In the genomic region with DNA sequence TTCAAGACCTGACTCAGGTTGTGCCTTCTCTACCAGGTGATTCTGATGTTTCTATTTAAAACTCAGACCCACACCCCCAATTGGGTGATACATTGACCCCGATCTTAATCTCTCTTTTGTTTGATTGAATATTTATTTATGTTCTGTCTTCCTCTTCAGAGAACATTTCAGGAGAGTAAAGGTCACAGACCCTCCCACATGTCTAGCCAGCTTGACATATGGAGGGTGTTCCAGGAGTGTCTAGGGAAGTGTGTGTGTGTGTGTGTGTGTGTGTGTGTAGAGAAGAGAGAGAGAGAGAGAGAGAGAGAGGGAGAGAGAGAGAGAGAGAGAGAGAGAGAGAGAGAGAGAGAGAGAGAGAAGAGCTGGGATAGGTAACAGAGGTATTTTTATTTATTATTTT, we compare ENCODE assay signal across 29 mouse cellular contexts. TPM values are rescaled to one million over a fixed set of nuclear protein-coding genes. Genes with fewer than 3 reads are reported as not detected.
DNase-seq lines count a peak whose midpoint lies in the region; ATAC-seq and TF ChIP-seq lines count a peak whose summit lies in the region.
"Had no signal": no experiment of that assay in that cellular context is flagged by ENCODE, and none has a peak within 500 bp of the region (broad histone marks: within the 10 kb centered on the region; RNA-seq: fewer than 3 reads in every experiment).

No protein-coding gene starts in this region.

- H3K36me3 ChIP-seq in intestine, embryonic 14.5 days (ENCODE audit: control insufficient read depth, insufficient read depth, low read length): no peaks in the 10 kb centered on the region
- no peaks in the 10 kb centered on the region for H3K36me3 ChIP-seq in intestine, embryonic 15.5 days
- peaks cover 1% of the 10 kb centered on the region; the same call in 1 of the 2 replicates for H3K36me3 ChIP-seq in intestine, postnatal 0 days (ENCODE audit: control insufficient read depth, insufficient read depth)
- no peaks in the 10 kb centered on the region for H3K36me3 ChIP-seq in liver, postnatal 0 days (replicated peaks; ENCODE audit: insufficient read depth, low read length)
- H3K36me3 ChIP-seq: embryonic facial prominence, embryonic 13.5 days; embryonic facial prominence, embryonic 15.5 days; forebrain, embryonic 10.5 days; forebrain, embryonic 12.5 days had no signal

- H3K27ac ChIP-seq in intestine, embryonic 14.5 days (ENCODE audit: low read depth): peak overlapping the region; percentile 47; the same call in 1 of the 2 replicates
- peak overlapping the region; percentile 51 for H3K27ac ChIP-seq in intestine, embryonic 15.5 days
- peak overlapping the region; percentile 60; the same call in 1 of the 2 replicates for H3K27ac ChIP-seq in intestine, postnatal 0 days (ENCODE audit: low read depth, low read length)
- no peak overlapping the region for H3K27ac ChIP-seq in liver, postnatal 0 days (ENCODE audit: low read depth)
- H3K27ac ChIP-seq: embryonic facial prominence, embryonic 13.5 days; embryonic facial prominence, embryonic 15.5 days; forebrain, embryonic 10.5 days; forebrain, embryonic 12.5 days had no signal

- H3K4me3 ChIP-seq in intestine, embryonic 14.5 days (ENCODE audit: low read depth, low read length): no peak overlapping the region
- H3K4me3 ChIP-seq in intestine, embryonic 15.5 days (replicated peaks): no peak overlapping the region
- H3K4me3 ChIP-seq in intestine, postnatal 0 days (ENCODE audit: low read depth, low read length): no peak overlapping the region
- H3K4me3 ChIP-seq in liver, postnatal 0 days (ENCODE audit: low read depth, low read length): no peak overlapping the region
- H3K4me3 ChIP-seq: embryonic facial prominence, embryonic 13.5 days; embryonic facial prominence, embryonic 15.5 days; erythroblast, embryonic 14.5 days; forebrain, embryonic 10.5 days; forebrain, embryonic 12.5 days had no signal

- no peak for DNase-seq in intestine, embryonic 14.5 days (ENCODE audit: low spot score)
- DNase-seq in liver, postnatal 0 days: no peak
- DNase-seq in thymus, postnatal 4 days: no peak
- DNase-seq: adrenal gland, adult 2 months; adrenal gland, postnatal 10 days; adrenal gland, postnatal 25 days; cerebellum, adult 11 months; cerebellum, adult 18-20 months; cerebellum, adult 8-10 months; cerebellum, adult 9-11 months; cerebellum, postnatal 14 days; cerebellum, postnatal 36 days; embryo, embryonic 11 days had no signal

- H3K4me1 ChIP-seq in intestine, embryonic 14.5 days (replicated peaks; ENCODE audit: control insufficient read depth, insufficient read depth, low read length): 0 out of 2 replicates have a peak, but pooled peaks cover 8% of the 10 kb centered on the region
- H3K4me1 ChIP-seq in intestine, embryonic 15.5 days (replicated peaks): 0 out of 2 replicates have a peak, but pooled peaks cover 4% of the 10 kb centered on the region
- H3K4me1 ChIP-seq in intestine, postnatal 0 days (replicated peaks; ENCODE audit: control insufficient read depth, insufficient read depth, low read length): 0 out of 2 replicates have a peak, but pooled peaks cover 11% of the 10 kb centered on the region
- no peaks in the 10 kb centered on the region for H3K4me1 ChIP-seq in liver, postnatal 0 days (ENCODE audit: insufficient read depth)
- H3K4me1 ChIP-seq: embryonic facial prominence, embryonic 13.5 days; embryonic facial prominence, embryonic 15.5 days; forebrain, embryonic 10.5 days; forebrain, embryonic 12.5 days had no signal

- no peaks in the 10 kb centered on the region for H3K27me3 ChIP-seq in intestine, embryonic 14.5 days (replicated peaks; ENCODE audit: control insufficient read depth, insufficient read depth, low read length)
- no peaks in the 10 kb centered on the region for H3K27me3 ChIP-seq in intestine, embryonic 15.5 days (replicated peaks)
- H3K27me3 ChIP-seq in intestine, postnatal 0 days (replicated peaks; ENCODE audit: control insufficient read depth, insufficient read depth, low read length): no peaks in the 10 kb centered on the region
- H3K27me3 ChIP-seq in liver, postnatal 0 days (ENCODE audit: insufficient read depth, low read length): no peaks in the 10 kb centered on the region
- H3K27me3 ChIP-seq: embryonic facial prominence, embryonic 13.5 days; embryonic facial prominence, embryonic 15.5 days; forebrain, embryonic 12.5 days had no signal

- 27% methylated on average over 1 of the region's 1 CpGs for WGBS in intestine, embryonic 14.5 days
- WGBS in intestine, embryonic 15.5 days: 20% methylated on average over 1 of the region's 1 CpGs
- 14% methylated on average over 1 of the region's 1 CpGs for WGBS in intestine, postnatal 0 days
- 67% methylated on average over 1 of the region's 1 CpGs for WGBS in liver, postnatal 0 days (ENCODE audit: insufficient replicate concordance)

- peak; percentile 61 for ATAC-seq in intestine, embryonic 14.5 days (replicated peaks; ENCODE audit: low FRiP score, low TSS enrichment, low read depth)
- ATAC-seq in intestine, embryonic 15.5 days: peak; percentile 73
- ATAC-seq in intestine, postnatal 0 days: peak; percentile 37
- no peak for ATAC-seq in liver, postnatal 0 days
- ATAC-seq in megakaryocyte-erythroid progenitor cell, adult 5-6 weeks (replicated peaks; ENCODE audit: low FRiP score, low TSS enrichment, poor library complexity, severe bottlenecking): no peak
- ATAC-seq: forebrain, embryonic 14.5 days had no signal

- H3K9ac ChIP-seq in intestine, embryonic 14.5 days (ENCODE audit: low read length): no peak overlapping the region
- H3K9ac ChIP-seq in intestine, embryonic 15.5 days: no peak overlapping the region
- no peak overlapping the region for H3K9ac ChIP-seq in intestine, postnatal 0 days (ENCODE audit: low read depth, low read length)
- no peak overlapping the region for H3K9ac ChIP-seq in liver, postnatal 0 days (replicated peaks)
- H3K9ac ChIP-seq: embryonic facial prominence, embryonic 13.5 days; embryonic facial prominence, embryonic 15.5 days; forebrain, embryonic 12.5 days had no signal

- no peaks in the 10 kb centered on the region for H3K9me3 ChIP-seq in intestine, embryonic 14.5 days (ENCODE audit: control insufficient read depth, low read length)
- no peaks in the 10 kb centered on the region for H3K9me3 ChIP-seq in intestine, embryonic 15.5 days
- no peaks in the 10 kb centered on the region for H3K9me3 ChIP-seq in intestine, postnatal 0 days (ENCODE audit: control insufficient read depth)
- no peaks in the 10 kb centered on the region for H3K9me3 ChIP-seq in liver, postnatal 0 days (ENCODE audit: low read length)
- H3K9me3 ChIP-seq: embryonic facial prominence, embryonic 13.5 days; embryonic facial prominence, embryonic 15.5 days; forebrain, embryonic 10.5 days; forebrain, embryonic 12.5 days had no signal

- TF ChIP-seq EP300 in liver, postnatal 0 days (IDR thresholded peaks at IDR 0.05; ENCODE audit: low read depth): no peak

- H3K4me2 ChIP-seq in intestine, embryonic 14.5 days (ENCODE audit: low read length): no peak overlapping the region
- no peak overlapping the region; the same call in 1 of the 2 replicates for H3K4me2 ChIP-seq in intestine, embryonic 15.5 days (replicated peaks)
- H3K4me2 ChIP-seq in intestine, postnatal 0 days (replicated peaks; ENCODE audit: low read depth): peak overlapping the region; percentile 74; the same call in 1 of the 2 replicates
- H3K4me2 ChIP-seq in liver, postnatal 0 days (ENCODE audit: low read depth, low read length): no peak overlapping the region
- H3K4me2 ChIP-seq: embryonic facial prominence, embryonic 13.5 days; embryonic facial prominence, embryonic 15.5 days; forebrain, embryonic 12.5 days had no signal

- TF ChIP-seq CTCF in intestine, postnatal 0 days (IDR thresholded peaks at IDR 0.05; ENCODE audit: low read depth): no peak
- no peak for TF ChIP-seq CTCF in liver, postnatal 0 days (IDR thresholded peaks at IDR 0.05; ENCODE audit: low read depth)

RNA-seq across cellular contexts. Expression of gene Lypd8, which starts 1.2 kb away (rescaled TPM):
- polyA plus RNA-seq in intestine, embryonic 14.5 days (2014; fragmentation: Nextera tagmentation; extraction: Ambion mirVana): 274 and 403 TPM in 2 replicates
- 874 and 977 TPM in 2 replicates for polyA plus RNA-seq in intestine, embryonic 15.5 days (2015; fragmentation: Nextera tagmentation; extraction: Ambion mirVana)
- polyA plus RNA-seq in intestine, postnatal 0 days (2015; fragmentation: Nextera tagmentation; extraction: Ambion mirVana): 1,454 and 1,717 TPM in 2 replicates
- not detected in 2 replicates for polyA plus RNA-seq in liver, postnatal 0 days (2015; fragmentation: Nextera tagmentation; extraction: Ambion mirVana)
- total RNA-seq in megakaryocyte-erythroid progenitor cell, adult 5-6 weeks (2014; fragmentation: Nextera tagmentation): not detected in 2 replicates
- total RNA-seq in megakaryocyte-erythroid progenitor cell, adult 5-6 weeks (2017): not detected in 2 replicates
- total RNA-seq: adrenal gland, adult 2 months; adrenal gland, postnatal 10 days; adrenal gland, postnatal 25 days; adrenal gland, postnatal 4 days; common myeloid progenitor, adult 5-6 weeks; ES-E14 had no signal
- polyA plus RNA-seq: C2C12; embryonic facial prominence, embryonic 11.5 days; embryonic facial prominence, embryonic 13.5 days; erythroblast, embryonic 14.5 days; forebrain, embryonic 10.5 days; forebrain, embryonic 12.5 days had no signal

RNA-seq across cellular contexts. Expression of gene 1810065E05Rik, which starts 43.2 kb away (rescaled TPM):
- not detected in 2 replicates for polyA plus RNA-seq in intestine, embryonic 14.5 days (2014; fragmentation: Nextera tagmentation; extraction: Ambion mirVana)
- polyA plus RNA-seq in intestine, embryonic 15.5 days (2015; fragmentation: Nextera tagmentation; extraction: Ambion mirVana): 0.20 TPM in 1 of 2 replicates, not detected in the other
- polyA plus RNA-seq in intestine, postnatal 0 days (2015; fragmentation: Nextera tagmentation; extraction: Ambion mirVana): 0.77 and 4.8 TPM in 2 replicates
- not detected in 2 replicates for polyA plus RNA-seq in liver, postnatal 0 days (2015; fragmentation: Nextera tagmentation; extraction: Ambion mirVana)
- not detected in 2 replicates for total RNA-seq in megakaryocyte-erythroid progenitor cell, adult 5-6 weeks (2014; fragmentation: Nextera tagmentation)
- not detected in 2 replicates for total RNA-seq in megakaryocyte-erythroid progenitor cell, adult 5-6 weeks (2017)
- total RNA-seq: adrenal gland, adult 2 months; adrenal gland, postnatal 10 days; adrenal gland, postnatal 25 days; adrenal gland, postnatal 4 days; common myeloid progenitor, adult 5-6 weeks; ES-E14; MEL had no signal
- polyA plus RNA-seq: adrenal gland, adult 2 months; brain, embryonic 14.5 days; C2C12; embryonic facial prominence, embryonic 11.5 days; embryonic facial prominence, embryonic 13.5 days; embryonic facial prominence, embryonic 15.5 days; erythroblast, embryonic 14.5 days; forebrain, embryonic 10.5 days; forebrain, embryonic 12.5 days; forebrain, embryonic 14.5 days had no signal

RNA-seq across cellular contexts. Expression of gene Sh3bp5l, which starts 47.2 kb away (rescaled TPM):
- 27.5 and 28.9 TPM in 2 replicates for polyA plus RNA-seq in intestine, embryonic 14.5 days (2014; fragmentation: Nextera tagmentation; extraction: Ambion mirVana)
- polyA plus RNA-seq in intestine, embryonic 15.5 days (2015; fragmentation: Nextera tagmentation; extraction: Ambion mirVana): 28.5 and 28.6 TPM in 2 replicates
- 13.2 and 14.7 TPM in 2 replicates for polyA plus RNA-seq in intestine, postnatal 0 days (2015; fragmentation: Nextera tagmentation; extraction: Ambion mirVana)
- 10.5 and 11.0 TPM in 2 replicates for polyA plus RNA-seq in liver, postnatal 0 days (2015; fragmentation: Nextera tagmentation; extraction: Ambion mirVana)
- 12.8 and 13.8 TPM in 2 replicates for total RNA-seq in megakaryocyte-erythroid progenitor cell, adult 5-6 weeks (2014; fragmentation: Nextera tagmentation)
- total RNA-seq in megakaryocyte-erythroid progenitor cell, adult 5-6 weeks (2017): 10.4 and 20.9 TPM in 2 replicates

RNA-seq across cellular contexts. Expression of gene Zfp672, which starts 47.5 kb away (rescaled TPM):
- polyA plus RNA-seq in intestine, embryonic 14.5 days (2014; fragmentation: Nextera tagmentation; extraction: Ambion mirVana): 45.9 and 49.6 TPM in 2 replicates
- 37.0 and 42.7 TPM in 2 replicates for polyA plus RNA-seq in intestine, embryonic 15.5 days (2015; fragmentation: Nextera tagmentation; extraction: Ambion mirVana)
- polyA plus RNA-seq in intestine, postnatal 0 days (2015; fragmentation: Nextera tagmentation; extraction: Ambion mirVana): 32.0 and 33.8 TPM in 2 replicates
- polyA plus RNA-seq in liver, postnatal 0 days (2015; fragmentation: Nextera tagmentation; extraction: Ambion mirVana): 44.4 and 46.2 TPM in 2 replicates
- total RNA-seq in megakaryocyte-erythroid progenitor cell, adult 5-6 weeks (2014; fragmentation: Nextera tagmentation): 60.9 and 65.9 TPM in 2 replicates
- total RNA-seq in megakaryocyte-erythroid progenitor cell, adult 5-6 weeks (2017): 28.5 and 30.9 TPM in 2 replicates

RNA-seq across cellular contexts. Expression of gene Gm12253, which starts 54.7 kb away (rescaled TPM):
- polyA plus RNA-seq in intestine, embryonic 14.5 days (2014; fragmentation: Nextera tagmentation; extraction: Ambion mirVana): not detected in 2 replicates
- not detected in 2 replicates for polyA plus RNA-seq in intestine, embryonic 15.5 days (2015; fragmentation: Nextera tagmentation; extraction: Ambion mirVana)
- not detected in 2 replicates for polyA plus RNA-seq in intestine, postnatal 0 days (2015; fragmentation: Nextera tagmentation; extraction: Ambion mirVana)
- not detected in 2 replicates for polyA plus RNA-seq in liver, postnatal 0 days (2015; fragmentation: Nextera tagmentation; extraction: Ambion mirVana)
- total RNA-seq in megakaryocyte-erythroid progenitor cell, adult 5-6 weeks (2014; fragmentation: Nextera tagmentation): not detected in 2 replicates
- total RNA-seq in megakaryocyte-erythroid progenitor cell, adult 5-6 weeks (2017): not detected in 2 replicates
- total RNA-seq: adrenal gland, adult 2 months; adrenal gland, postnatal 10 days; adrenal gland, postnatal 25 days; adrenal gland, postnatal 4 days; common myeloid progenitor, adult 5-6 weeks; ES-E14; MEL had no signal
- polyA plus RNA-seq: adrenal gland, adult 2 months; brain, embryonic 14.5 days; C2C12; embryonic facial prominence, embryonic 11.5 days; embryonic facial prominence, embryonic 13.5 days; embryonic facial prominence, embryonic 15.5 days; erythroblast, embryonic 14.5 days; forebrain, embryonic 10.5 days; forebrain, embryonic 12.5 days; forebrain, embryonic 14.5 days had no signal

Comparison
In these comparisons a context has a peak if more than half of its experiments do, and no peak if none do; other contexts are left out.
1. ATAC-seq: peak in intestine, embryonic 14.5 days (single experiment), intestine, embryonic 15.5 days (single experiment) and intestine, postnatal 0 days (single experiment); none in liver, postnatal 0 days (single experiment) and megakaryocyte-erythroid progenitor cell, adult 5-6 weeks (single experiment).
2. RNA of gene Lypd8, which starts 1.2 kb away (polyA plus RNA-seq): 1,454 to 1,717 TPM in intestine, postnatal 0 days, 874 to 977 TPM in intestine, embryonic 15.5 days and 274 to 403 TPM in intestine, embryonic 14.5 days; not detected in liver, postnatal 0 days; every median in the first group is over 100 times any median in the second.